Mouse (Mus musculus): ENCODE data around the gene Me3.

DNA sequence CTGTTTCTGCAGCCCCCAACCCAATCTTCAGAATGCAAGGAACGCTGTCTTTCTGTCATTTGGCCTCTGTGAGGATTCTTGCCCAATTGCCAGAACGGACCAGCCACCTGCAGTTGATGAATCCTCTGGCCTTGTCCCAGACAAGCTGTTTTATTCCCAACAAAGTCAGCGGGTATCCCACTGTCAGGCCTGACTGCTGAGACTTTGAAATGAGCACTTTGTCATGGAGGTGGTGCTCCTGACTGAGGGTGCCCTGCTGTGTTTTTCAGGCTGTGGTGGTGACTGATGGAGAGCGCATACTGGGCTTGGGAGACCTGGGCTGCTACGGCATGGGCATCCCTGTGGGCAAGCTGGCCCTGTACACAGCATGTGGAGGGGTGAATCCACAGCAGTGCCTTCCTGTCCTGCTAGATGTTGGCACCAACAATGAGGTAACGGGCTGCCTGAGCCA is 164.2 kb downstream of the Me3 start:
- TF ChIP-seq CTCF (IDR thresholded peaks at IDR 0.05; ENCODE audit: borderline replicate concordance, control insufficient read depth, extremely low read depth, insufficient read depth, low read length, poor library complexity) (no peak), POLR2A (IDR thresholded peaks at IDR 0.05; ENCODE audit: control insufficient read depth, extremely low read depth, insufficient read depth, low read length, poor library complexity) (no peak)

Measured in thymus, adult 2 months (tissue).